Mouse (Mus musculus): ENCODE results near the gene Nat8f4. TPM values are rescaled to one million over a fixed set of nuclear protein-coding genes. Genes with fewer than 3 reads are reported as not detected.
A peak's percentile ranks its signal among the peaks of the same experiment; 100 is the strongest.
"Not testable (repeated sequence)": the region's sequence is repeated elsewhere in the genome, so short reads cannot be mapped to it uniquely, and the experiment has no call there.

Gene Nat8f4
- polyA plus RNA-seq (2015; fragmentation: Nextera tagmentation; extraction: Ambion mirVana): 4.5 and 5.0 TPM in 2 replicates

GRCm38 (mm10) chr6:85904642-85905061, at the start of gene Nat8f4:
Gene Nat8f4, minus strand, starts transcription at chr6:85904884.
- H3K9ac ChIP-seq; H3K36me3 ChIP-seq; H3K27ac ChIP-seq; H3K9me3 ChIP-seq; H3K27me3 ChIP-seq (replicated peaks); H3K4me1 ChIP-seq (replicated peaks): not testable (repeated sequence)
- Histone ChIP-seq H3K4me3 (replicated peaks) (peak within 1 kb of the TSS; percentile 32), H3K4me2 (replicated peaks) (peak within 1 kb of the TSS; percentile 47)
- peak; percentile 90 for ATAC-seq
- WGBS: 13% methylated on average over 20 of the region's 20 CpGs

GRCm38 (mm10) chr6:85948549-85948948, 43.9 kb upstream of the Nat8f4 start:
- WGBS: 85% methylated on average over 6 of the region's 6 CpGs
- H3K4me3 ChIP-seq (replicated peaks): no peak overlapping the region
- ATAC-seq: no peak
- no peaks in the 10 kb centered on the region for H3K9me3 ChIP-seq
- no peaks in the 10 kb centered on the region for H3K4me1 ChIP-seq (replicated peaks)
- no peaks in the 10 kb centered on the region for H3K27me3 ChIP-seq (replicated peaks)
- no peak overlapping the region for H3K27ac ChIP-seq
- H3K9ac ChIP-seq: no peak overlapping the region
- H3K4me2 ChIP-seq (replicated peaks): no peak overlapping the region
- peaks cover 52% of the 10 kb centered on the region for H3K36me3 ChIP-seq

GRCm38 (mm10) chr6:85942469-85942868, 37.8 kb upstream of the Nat8f4 start:
- ATAC-seq: no peak
- Histone ChIP-seq H3K27me3 (replicated peaks) (no peaks in the 10 kb centered on the region), H3K36me3 (peaks cover 24% of the 10 kb centered on the region; the same call in 1 of the 2 replicates), H3K4me3 (replicated peaks) (no peak overlapping the region), H3K9ac (no peak overlapping the region), H3K27ac (no peak overlapping the region), H3K4me1 (replicated peaks) (no peaks in the 10 kb centered on the region), H3K9me3 (no peaks in the 10 kb centered on the region), H3K4me2 (replicated peaks) (no peak overlapping the region)
- 90% methylated on average over 3 of the region's 3 CpGs for WGBS

- no peak overlapping the region for H3K4me2 ChIP-seq (replicated peaks)
- no peak overlapping the region for H3K4me3 ChIP-seq (replicated peaks)
- no peak overlapping the region for H3K9ac ChIP-seq
- no peak for ATAC-seq
- H3K27ac ChIP-seq: no peak overlapping the region
- H3K27me3 ChIP-seq (replicated peaks): no peaks in the 10 kb centered on the region
- no peaks in the 10 kb centered on the region for H3K9me3 ChIP-seq
- 68% methylated on average over 10 of the region's 10 CpGs for WGBS
- 0 out of 2 replicates have a peak, but pooled peaks cover 2% of the 10 kb centered on the region for H3K4me1 ChIP-seq (replicated peaks)
- H3K36me3 ChIP-seq: 0 out of 2 replicates have a peak, but pooled peaks cover 6% of the 10 kb centered on the region
These were observed 34.0 kb upstream of the Nat8f4 start for GRCm38 (mm10) chr6:85938701-85939100.

GRCm38 (mm10) chr6:85936508-85937465, 32.1 kb upstream of the Nat8f4 start:
- not testable (repeated sequence) for H3K4me1 ChIP-seq (replicated peaks); H3K27me3 ChIP-seq (replicated peaks); H3K36me3 ChIP-seq; H3K9me3 ChIP-seq
- peak; percentile 97 for ATAC-seq
- peak overlapping the region; percentile 83 for H3K27ac ChIP-seq
- H3K9ac ChIP-seq: peak overlapping the region; percentile 61
- peak overlapping the region; percentile 45 for H3K4me3 ChIP-seq (replicated peaks)
- 1% methylated on average over 50 of the region's 50 CpGs for WGBS
- H3K4me2 ChIP-seq (replicated peaks): peak overlapping the region; percentile 79

GRCm38 (mm10) chr6:85935646-85936045, 31.0 kb upstream of the Nat8f4 start:
- 0 out of 2 replicates have a peak, but pooled peaks cover 2% of the 10 kb centered on the region for H3K4me1 ChIP-seq (replicated peaks)
- no peaks in the 10 kb centered on the region for H3K9me3 ChIP-seq
- H3K36me3 ChIP-seq: no peaks in the 10 kb centered on the region
- no peak for ATAC-seq
- no peak overlapping the region for H3K4me3 ChIP-seq (replicated peaks)
- no peak overlapping the region for H3K9ac ChIP-seq
- 67% methylated on average over 3 of the region's 3 CpGs for WGBS
- no peak overlapping the region for H3K4me2 ChIP-seq (replicated peaks)
- no peak overlapping the region for H3K27ac ChIP-seq
- no peaks in the 10 kb centered on the region for H3K27me3 ChIP-seq (replicated peaks)

- Histone ChIP-seq H3K4me1 (replicated peaks) (0 out of 2 replicates have a peak, but pooled peaks cover 2% of the 10 kb centered on the region), H3K4me2 (replicated peaks) (no peak overlapping the region), H3K9ac (no peak overlapping the region), H3K9me3 (no peaks in the 10 kb centered on the region), H3K4me3 (replicated peaks) (no peak overlapping the region), H3K27me3 (replicated peaks) (no peaks in the 10 kb centered on the region), H3K36me3 (0 out of 2 replicates have a peak, but pooled peaks cover 4% of the 10 kb centered on the region), H3K27ac (no peak overlapping the region)
- no peak for ATAC-seq
- WGBS: 77% methylated on average over 8 of the region's 8 CpGs
These were observed 29.4 kb upstream of the Nat8f4 start for GRCm38 (mm10) chr6:85934047-85934446.

- 66% methylated on average over 1 of the region's 1 CpGs for WGBS
- H3K4me3 ChIP-seq (replicated peaks): no peak overlapping the region
- peaks cover 24% of the 10 kb centered on the region for H3K36me3 ChIP-seq
- no peak overlapping the region for H3K27ac ChIP-seq
- no peaks in the 10 kb centered on the region for H3K27me3 ChIP-seq (replicated peaks)
- H3K4me1 ChIP-seq (replicated peaks): no peaks in the 10 kb centered on the region
- no peak overlapping the region for H3K9ac ChIP-seq
- ATAC-seq: peak; percentile 82
- no peaks in the 10 kb centered on the region for H3K9me3 ChIP-seq
- no peak overlapping the region for H3K4me2 ChIP-seq (replicated peaks)
These were observed 24.6 kb upstream of the Nat8f4 start for GRCm38 (mm10) chr6:85929312-85929711.

GRCm38 (mm10) chr6:85927476-85928464, 23.1 kb upstream of the Nat8f4 start:
- Histone ChIP-seq H3K27ac (no peak overlapping the region), H3K36me3 (peaks cover 24% of the 10 kb centered on the region)
- no peak for ATAC-seq

GRCm38 (mm10) chr6:85926709-85927108, 22.0 kb upstream of the Nat8f4 start:
- no peak overlapping the region for H3K4me2 ChIP-seq (replicated peaks)
- no peak overlapping the region for H3K9ac ChIP-seq
- H3K27me3 ChIP-seq (replicated peaks): no peaks in the 10 kb centered on the region
- no peak overlapping the region for H3K4me3 ChIP-seq (replicated peaks)
- peaks cover 24% of the 10 kb centered on the region for H3K36me3 ChIP-seq
- no peaks in the 10 kb centered on the region for H3K9me3 ChIP-seq
- no peak overlapping the region for H3K27ac ChIP-seq
- ATAC-seq: no peak
- 90% methylated on average over 1 of the region's 1 CpGs for WGBS
- H3K4me1 ChIP-seq (replicated peaks): no peaks in the 10 kb centered on the region

More at GRCm38 (mm10) chr6:85927476-85928464, 23.1 kb upstream of the Nat8f4 start:
- H3K4me2 ChIP-seq (replicated peaks): no peak overlapping the region
- 84% methylated on average over 9 of the region's 9 CpGs for WGBS
- no peaks in the 10 kb centered on the region for H3K27me3 ChIP-seq (replicated peaks)
- no peak overlapping the region for H3K9ac ChIP-seq
- no peaks in the 10 kb centered on the region for H3K4me1 ChIP-seq (replicated peaks)
- no peaks in the 10 kb centered on the region for H3K9me3 ChIP-seq
- no peak overlapping the region for H3K4me3 ChIP-seq (replicated peaks)

GRCm38 (mm10) chr6:85923643-85924042, 19.0 kb upstream of the Nat8f4 start:
- no peak overlapping the region for H3K9ac ChIP-seq
- H3K36me3 ChIP-seq: peaks cover 23% of the 10 kb centered on the region
- no peaks in the 10 kb centered on the region for H3K9me3 ChIP-seq
- no peaks in the 10 kb centered on the region for H3K4me1 ChIP-seq (replicated peaks)
- no peak overlapping the region for H3K27ac ChIP-seq
- H3K27me3 ChIP-seq (replicated peaks): no peaks in the 10 kb centered on the region
- 92% methylated on average over 1 of the region's 1 CpGs for WGBS
- no peak for ATAC-seq
- no peak overlapping the region for H3K4me2 ChIP-seq (replicated peaks)
- H3K4me3 ChIP-seq (replicated peaks): no peak overlapping the region

GRCm38 (mm10) chr6:85919401-85919800, 14.7 kb upstream of the Nat8f4 start:
- Histone ChIP-seq H3K4me2 (replicated peaks) (no peak overlapping the region), H3K9ac (no peak overlapping the region), H3K36me3 (peaks cover 2% of the 10 kb centered on the region; the same call in 1 of the 2 replicates), H3K27ac (no peak overlapping the region), H3K27me3 (replicated peaks) (no peaks in the 10 kb centered on the region), H3K4me1 (replicated peaks) (peaks cover 6% of the 10 kb centered on the region; the same call in 1 of the 2 replicates), H3K4me3 (replicated peaks) (no peak overlapping the region), H3K9me3 (no peaks in the 10 kb centered on the region)
- no peak for ATAC-seq
- 93% methylated on average over 4 of the region's 4 CpGs for WGBS
